Mouse (Mus musculus): ENCODE measurements around the gene Aco2. TPM values are rescaled to one million over a fixed set of nuclear protein-coding genes. Genes with fewer than 3 reads are reported as not detected.

Gene Aco2
- polyA plus RNA-seq, 1 experiment, result 174 TPM

- Histone ChIP-seq H3K9ac (ENCODE audit: low read depth, poor library complexity, severe bottlenecking) (no peak overlapping the region), H3K9me3 (replicated peaks; ENCODE audit: control insufficient read depth, insufficient read depth, low read length, poor library complexity, severe bottlenecking) (no peaks in the 10 kb centered on the region), H3K4me3 (ENCODE audit: low read depth, low read length) (no peak overlapping the region), H3K36me3 (ENCODE audit: control insufficient read depth, insufficient read depth, low read length, poor library complexity, severe bottlenecking) (peaks cover 84% of the 10 kb centered on the region), H3K4me1 (ENCODE audit: control insufficient read depth, insufficient read depth, low read length) (peaks cover 2% of the 10 kb centered on the region), H3K27ac (ENCODE audit: insufficient read depth, low read length) (no peak overlapping the region), H3K27me3 (ENCODE audit: control insufficient read depth, insufficient read depth, low read length, poor library complexity, severe bottlenecking) (no peaks in the 10 kb centered on the region)
- no peak for TF ChIP-seq CTCF (IDR thresholded peaks at IDR 0.05; ENCODE audit: low read depth, low read length)
- no peak for TF ChIP-seq POLR2A (IDR thresholded peaks at IDR 0.05; ENCODE audit: insufficient read depth, low read length)
- no peak for TF ChIP-seq EP300 (IDR thresholded peaks at IDR 0.05; ENCODE audit: insufficient read depth, low read depth, low read length)
Observed at GRCm38 (mm10) chr15:81954716-81955115, 82.6 kb downstream of the Aco2 start.

GRCm38 (mm10) chr15:81955414-81955813 lies 83.3 kb downstream of the Aco2 start:
- H3K27me3 ChIP-seq (ENCODE audit: control insufficient read depth, insufficient read depth, low read length, poor library complexity, severe bottlenecking), result no peaks in the 10 kb centered on the region
- no peak overlapping the region for H3K4me3 ChIP-seq (ENCODE audit: low read depth, low read length)
- peaks cover 84% of the 10 kb centered on the region for H3K36me3 ChIP-seq (ENCODE audit: control insufficient read depth, insufficient read depth, low read length, poor library complexity, severe bottlenecking)
- no peak overlapping the region for H3K27ac ChIP-seq (ENCODE audit: insufficient read depth, low read length)
- no peak for TF ChIP-seq EP300 (IDR thresholded peaks at IDR 0.05; ENCODE audit: insufficient read depth, low read depth, low read length)
- no peak for TF ChIP-seq POLR2A (IDR thresholded peaks at IDR 0.05; ENCODE audit: insufficient read depth, low read length)
- no peak for TF ChIP-seq CTCF (IDR thresholded peaks at IDR 0.05; ENCODE audit: low read depth, low read length)
- peaks cover 2% of the 10 kb centered on the region for H3K4me1 ChIP-seq (ENCODE audit: control insufficient read depth, insufficient read depth, low read length)
- H3K9me3 ChIP-seq (replicated peaks; ENCODE audit: control insufficient read depth, insufficient read depth, low read length, poor library complexity, severe bottlenecking), result no peaks in the 10 kb centered on the region
- H3K9ac ChIP-seq (ENCODE audit: low read depth, poor library complexity, severe bottlenecking), result no peak overlapping the region

- H3K36me3 ChIP-seq (ENCODE audit: control insufficient read depth, insufficient read depth, low read length, poor library complexity, severe bottlenecking), result peaks cover 76% of the 10 kb centered on the region
- H3K27ac ChIP-seq (ENCODE audit: insufficient read depth, low read length), result no peak overlapping the region
- TF ChIP-seq CTCF (IDR thresholded peaks at IDR 0.05; ENCODE audit: low read depth, low read length) (peak; percentile 97), POLR2A (IDR thresholded peaks at IDR 0.05; ENCODE audit: insufficient read depth, low read length) (no peak), EP300 (IDR thresholded peaks at IDR 0.05; ENCODE audit: insufficient read depth, low read depth, low read length) (no peak)
- no peaks in the 10 kb centered on the region for H3K27me3 ChIP-seq (ENCODE audit: control insufficient read depth, insufficient read depth, low read length, poor library complexity, severe bottlenecking)
- H3K4me3 ChIP-seq (ENCODE audit: low read depth, low read length), result peak overlapping the region; percentile 19; the same call in 1 of the 2 replicates
- H3K9ac ChIP-seq (ENCODE audit: low read depth, poor library complexity, severe bottlenecking), result no peak overlapping the region
- no peaks in the 10 kb centered on the region for H3K9me3 ChIP-seq (replicated peaks; ENCODE audit: control insufficient read depth, insufficient read depth, low read length, poor library complexity, severe bottlenecking)
- H3K4me1 ChIP-seq (ENCODE audit: control insufficient read depth, insufficient read depth, low read length), result peaks cover 2% of the 10 kb centered on the region
Observed at GRCm38 (mm10) chr15:81956457-81956856, 84.3 kb downstream of the Aco2 start.

- Histone ChIP-seq H3K36me3 (ENCODE audit: control insufficient read depth, insufficient read depth, low read length, poor library complexity, severe bottlenecking) (peaks cover 66% of the 10 kb centered on the region), H3K27ac (ENCODE audit: insufficient read depth, low read length) (no peak overlapping the region), H3K4me3 (ENCODE audit: low read depth, low read length) (peak overlapping the region; percentile 46), H3K9ac (ENCODE audit: low read depth, poor library complexity, severe bottlenecking) (peak overlapping the region; percentile 94; the same call in 1 of the 2 replicates), H3K27me3 (ENCODE audit: control insufficient read depth, insufficient read depth, low read length, poor library complexity, severe bottlenecking) (no peaks in the 10 kb centered on the region), H3K9me3 (replicated peaks; ENCODE audit: control insufficient read depth, insufficient read depth, low read length, poor library complexity, severe bottlenecking) (no peaks in the 10 kb centered on the region), H3K4me1 (ENCODE audit: control insufficient read depth, insufficient read depth, low read length) (peaks cover 2% of the 10 kb centered on the region)
- TF ChIP-seq POLR2A (IDR thresholded peaks at IDR 0.05; ENCODE audit: insufficient read depth, low read length) (no peak), EP300 (IDR thresholded peaks at IDR 0.05; ENCODE audit: insufficient read depth, low read depth, low read length) (no peak), CTCF (IDR thresholded peaks at IDR 0.05; ENCODE audit: low read depth, low read length) (no peak)
Observed at GRCm38 (mm10) chr15:81957598-81957997, 85.5 kb downstream of the Aco2 start.

GRCm38 (mm10) chr15:81958906-81959305 lies 86.8 kb downstream of the Aco2 start:
- Histone ChIP-seq H3K36me3 (ENCODE audit: control insufficient read depth, insufficient read depth, low read length, poor library complexity, severe bottlenecking) (peaks cover 55% of the 10 kb centered on the region), H3K4me3 (ENCODE audit: low read depth, low read length) (peak overlapping the region; percentile 98), H3K9me3 (replicated peaks; ENCODE audit: control insufficient read depth, insufficient read depth, low read length, poor library complexity, severe bottlenecking) (no peaks in the 10 kb centered on the region), H3K9ac (ENCODE audit: low read depth, poor library complexity, severe bottlenecking) (peak overlapping the region; percentile 94), H3K4me1 (ENCODE audit: control insufficient read depth, insufficient read depth, low read length) (peaks cover 2% of the 10 kb centered on the region), H3K27ac (ENCODE audit: insufficient read depth, low read length) (peak overlapping the region; percentile 64), H3K27me3 (ENCODE audit: control insufficient read depth, insufficient read depth, low read length, poor library complexity, severe bottlenecking) (no peaks in the 10 kb centered on the region)
- no peak for TF ChIP-seq CTCF (IDR thresholded peaks at IDR 0.05; ENCODE audit: low read depth, low read length)
- TF ChIP-seq EP300 (IDR thresholded peaks at IDR 0.05; ENCODE audit: insufficient read depth, low read depth, low read length), result no peak
- TF ChIP-seq POLR2A (IDR thresholded peaks at IDR 0.05; ENCODE audit: insufficient read depth, low read length), result no peak

GRCm38 (mm10) chr15:81960171-81961077 lies 88.3 kb downstream of the Aco2 start, which contains the start of gene Pmm1:
Gene Pmm1 (minus strand): TSS chr15:81960930.
- Histone ChIP-seq H3K9ac (ENCODE audit: low read depth, poor library complexity, severe bottlenecking) (peak within 1 kb of the TSS; percentile 94), H3K4me3 (ENCODE audit: low read depth, low read length) (peak within 1 kb of the TSS; percentile 98), H3K27me3 (ENCODE audit: control insufficient read depth, insufficient read depth, low read length, poor library complexity, severe bottlenecking) (no peaks in the 10 kb centered on the region), H3K36me3 (ENCODE audit: control insufficient read depth, insufficient read depth, low read length, poor library complexity, severe bottlenecking) (peaks cover 39% of the 10 kb centered on the region), H3K27ac (ENCODE audit: insufficient read depth, low read length) (peak within 1 kb of the TSS; percentile 75), H3K9me3 (replicated peaks; ENCODE audit: control insufficient read depth, insufficient read depth, low read length, poor library complexity, severe bottlenecking) (no peaks in the 10 kb centered on the region), H3K4me1 (ENCODE audit: control insufficient read depth, insufficient read depth, low read length) (peaks cover 3% of the 10 kb centered on the region)
- peak; percentile 70 for TF ChIP-seq CTCF (IDR thresholded peaks at IDR 0.05; ENCODE audit: low read depth, low read length)
- 0 out of 2 replicates have a peak, but pooled peaks have one; percentile 5 for TF ChIP-seq EP300 (IDR thresholded peaks at IDR 0.05; ENCODE audit: insufficient read depth, low read depth, low read length)
- TF ChIP-seq POLR2A (IDR thresholded peaks at IDR 0.05; ENCODE audit: insufficient read depth, low read length), result no peak

Measured in ES-Bruce4 (cell line).